Mouse (Mus musculus): ENCODE data around the gene Thap7.
"Not testable (repeated sequence)": the region's sequence is repeated elsewhere in the genome, so short reads cannot be mapped to it uniquely, and the experiment has no call there.

Thap7 gene

GRCm38 (mm10) chr16:17530640-17531288, at the start of gene Thap7:
Thap7 (minus strand) TSS chr16:17531136.
- peak; percentile 98 for DNase-seq

GRCm38 (mm10) chr16:17576825-17577215, 45.9 kb upstream of the Thap7 start:
- DNase-seq = no peak

- DNase-seq = peak; percentile 48
These were observed 45.2 kb upstream of the Thap7 start for GRCm38 (mm10) chr16:17575870-17576824.

GRCm38 (mm10) chr16:17566186-17566585, 35.2 kb upstream of the Thap7 start:
- no peak for DNase-seq

GRCm38 (mm10) chr16:17564771-17565170, 33.8 kb upstream of the Thap7 start:
- DNase-seq = no peak

- no peak for DNase-seq
These were observed 33.3 kb upstream of the Thap7 start for GRCm38 (mm10) chr16:17564221-17564620.

- no peak for DNase-seq
These were observed 32.6 kb upstream of the Thap7 start for GRCm38 (mm10) chr16:17563580-17563979.

GRCm38 (mm10) chr16:17561751-17562208, 30.8 kb upstream of the Thap7 start, which contains the start of gene P2rx6:
P2rx6 (plus strand) TSS chr16:17561885.
- DNase-seq = no peak

GRCm38 (mm10) chr16:17561128-17561750, 30.3 kb upstream of the Thap7 start, which contains the start of gene Lrrc74b:
Lrrc74b (minus strand) TSS chr16:17561247.
- DNase-seq = no peak

GRCm38 (mm10) chr16:17559396-17560027, 28.6 kb upstream of the Thap7 start:
- DNase-seq = no peak

- DNase-seq = peak; percentile 27
These were observed 27.9 kb upstream of the Thap7 start for GRCm38 (mm10) chr16:17558811-17559210.

- DNase-seq = peak; percentile 75
These were observed 27.1 kb upstream of the Thap7 start for GRCm38 (mm10) chr16:17557947-17558480.

GRCm38 (mm10) chr16:17556907-17557306, 26.0 kb upstream of the Thap7 start:
- no peak for DNase-seq

- DNase-seq = no peak
These were observed 25.2 kb upstream of the Thap7 start for GRCm38 (mm10) chr16:17556180-17556579.

GRCm38 (mm10) chr16:17554702-17555101, 23.8 kb upstream of the Thap7 start:
- not testable (repeated sequence) for DNase-seq

- peak; percentile 67 for DNase-seq
These were observed 23.2 kb upstream of the Thap7 start for GRCm38 (mm10) chr16:17553910-17554685.

- no peak for DNase-seq
These were observed 21.9 kb upstream of the Thap7 start for GRCm38 (mm10) chr16:17552837-17553236.

GRCm38 (mm10) chr16:17542632-17543031, 11.7 kb upstream of the Thap7 start:
- no peak for DNase-seq

- DNase-seq = peak; percentile 61
These were observed 5.6 kb upstream of the Thap7 start for GRCm38 (mm10) chr16:17536584-17536983.

GRCm38 (mm10) chr16:17532676-17533329, 1.9 kb upstream of the Thap7 start:
- no peak for DNase-seq

- DNase-seq = no peak
These were observed 1.3 kb upstream of the Thap7 start for GRCm38 (mm10) chr16:17532271-17532670.

All from thymus, postnatal 4 days (tissue).